Mouse (Mus musculus): ENCODE results near the gene Nefh. TPM values are rescaled to one million over a fixed set of nuclear protein-coding genes. Genes with fewer than 3 reads are reported as not detected.

The Nefh gene
- polyA plus RNA-seq, 1 experiment from 2014 or later, result 0.25 TPM

DNA sequence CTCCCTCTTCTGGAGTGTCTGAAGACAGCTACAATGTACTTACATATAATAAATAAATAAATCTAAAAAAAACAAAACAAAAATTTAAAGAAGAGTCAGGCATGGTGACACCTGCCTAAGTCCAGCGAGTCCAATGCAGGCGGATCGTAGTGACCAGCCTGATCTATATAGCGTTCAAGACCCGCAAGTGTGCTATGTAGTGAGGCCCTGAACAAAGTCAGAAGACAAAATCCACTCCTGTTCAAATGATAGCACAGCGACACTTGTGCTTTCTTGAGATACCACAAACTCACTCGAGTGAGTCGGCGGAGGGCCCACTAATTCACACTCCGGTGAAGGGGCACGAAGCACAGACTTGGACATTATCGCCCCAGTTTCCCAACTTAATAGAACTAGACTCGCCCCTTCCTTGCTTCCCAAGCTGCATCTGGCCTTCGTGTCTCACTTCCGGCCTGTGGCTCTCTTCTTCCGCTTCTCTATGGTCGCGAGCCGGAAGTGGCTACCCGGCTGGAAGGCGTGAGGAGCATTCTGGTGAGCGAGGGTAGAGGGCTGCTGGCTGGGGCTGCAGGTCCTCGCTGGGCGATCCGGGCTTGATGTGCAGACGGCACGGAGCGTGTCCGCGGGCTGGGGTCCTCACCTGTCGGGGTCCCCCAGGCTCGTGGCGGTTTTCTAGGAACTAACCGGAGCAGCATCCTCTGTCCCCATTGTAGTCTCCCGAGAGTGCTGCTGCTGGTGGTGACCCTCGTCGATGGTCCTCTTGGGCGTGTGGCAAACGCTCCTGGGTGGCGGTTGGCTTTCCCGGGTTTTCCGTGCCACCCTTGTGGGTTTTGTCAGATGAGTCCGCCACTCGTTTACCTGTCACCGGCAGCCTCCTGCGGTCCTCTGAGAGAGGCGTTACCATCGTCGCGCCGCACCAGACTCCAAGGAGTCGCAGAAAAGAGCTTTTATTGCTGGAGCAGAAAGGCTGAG lies 52.7 kb downstream of the Nefh start, which contains the start of gene Thoc5:
Gene Thoc5 (plus strand): TSS at position 473 of the 969 bp plus-strand sequence.
- Histone ChIP-seq H3K9me3 (ENCODE audit: control insufficient read depth, low read length) (no peaks in the 10 kb centered on the region), H3K36me3 (ENCODE audit: control insufficient read depth, insufficient read depth, low read length) (peaks cover 2% of the 10 kb centered on the region; the same call in 1 of the 2 replicates), H3K4me3 (ENCODE audit: low read depth, low read length) (peak within 1 kb of the TSS; percentile 85), H3K9ac (ENCODE audit: low read length) (peak within 1 kb of the TSS; percentile 86), H3K27me3 (ENCODE audit: control insufficient read depth, insufficient read depth, low read length) (no peaks in the 10 kb centered on the region), H3K4me1 (replicated peaks; ENCODE audit: control insufficient read depth, insufficient read depth) (no peaks in the 10 kb centered on the region), H3K4me2 (replicated peaks; ENCODE audit: low read depth) (peak within 1 kb of the TSS; percentile 84), H3K27ac (replicated peaks) (peak within 1 kb of the TSS; percentile 41)
- ATAC-seq (ENCODE audit: low FRiP score, low TSS enrichment), result peak; percentile 92
- TF ChIP-seq EP300 (optimal IDR thresholded peaks at IDR 0.05) (no peak), CTCF (IDR thresholded peaks at IDR 0.05; ENCODE audit: low read depth) (no peak)
- peak; percentile 83 for DNase-seq (ENCODE audit: low spot score)
- WGBS, result 2% methylated on average over 52 of the region's 52 CpGs

Small RNA genes within 50 kb of the gene (microRNA-seq; reads per million reads assigned to microRNA genes)
- not detected for gene Mir6918

Other genes starting within 250 kb of the Nefh start
- gene Uqcr10, start 243.7 kb downstream of the Nefh start, polyA plus RNA-seq (2015; fragmentation: Nextera tagmentation; extraction: Ambion mirVana), result 1,477 and 1,517 TPM in 2 replicates
- gene Zmat5, start 243.4 kb downstream of the Nefh start, polyA plus RNA-seq (2015; fragmentation: Nextera tagmentation; extraction: Ambion mirVana), result 57.4 and 63.5 TPM in 2 replicates
- gene Cabp7, start 201.3 kb downstream of the Nefh start, polyA plus RNA-seq (2015; fragmentation: Nextera tagmentation; extraction: Ambion mirVana), result 0.12 and 0.13 TPM in 2 replicates
- 18.2 and 18.7 TPM in 2 replicates for gene Nf2, start 98.5 kb downstream of the Nefh start, polyA plus RNA-seq (2015; fragmentation: Nextera tagmentation; extraction: Ambion mirVana)
- gene Nipsnap1, start 74.1 kb downstream of the Nefh start, polyA plus RNA-seq (2015; fragmentation: Nextera tagmentation; extraction: Ambion mirVana), result 28.2 and 29.7 TPM in 2 replicates
- gene Thoc5, start 52.7 kb downstream of the Nefh start, polyA plus RNA-seq (2015; fragmentation: Nextera tagmentation; extraction: Ambion mirVana), result 18.3 and 21.0 TPM in 2 replicates
- gene Ap1b1, start 38.8 kb upstream of the Nefh start, polyA plus RNA-seq (2015; fragmentation: Nextera tagmentation; extraction: Ambion mirVana), result 41.8 and 43.3 TPM in 2 replicates
- gene Rasl10a, start 110.1 kb upstream of the Nefh start, polyA plus RNA-seq (2015; fragmentation: Nextera tagmentation; extraction: Ambion mirVana), result 1.6 and 1.9 TPM in 2 replicates
- 21.4 and 24.8 TPM in 2 replicates for gene Gas2l1, start 117.3 kb upstream of the Nefh start, polyA plus RNA-seq (2015; fragmentation: Nextera tagmentation; extraction: Ambion mirVana)
- gene Rhbdd3, start 150.9 kb upstream of the Nefh start, polyA plus RNA-seq (2015; fragmentation: Nextera tagmentation; extraction: Ambion mirVana), result 19.1 and 19.6 TPM in 2 replicates
- gene Ewsr1, start 151.2 kb upstream of the Nefh start, polyA plus RNA-seq (2015; fragmentation: Nextera tagmentation; extraction: Ambion mirVana), result 231 and 235 TPM in 2 replicates
- 48.7 and 51.3 TPM in 2 replicates for gene Emid1, start 204.2 kb upstream of the Nefh start, polyA plus RNA-seq (2015; fragmentation: Nextera tagmentation; extraction: Ambion mirVana)